In the genomic region with DNA sequence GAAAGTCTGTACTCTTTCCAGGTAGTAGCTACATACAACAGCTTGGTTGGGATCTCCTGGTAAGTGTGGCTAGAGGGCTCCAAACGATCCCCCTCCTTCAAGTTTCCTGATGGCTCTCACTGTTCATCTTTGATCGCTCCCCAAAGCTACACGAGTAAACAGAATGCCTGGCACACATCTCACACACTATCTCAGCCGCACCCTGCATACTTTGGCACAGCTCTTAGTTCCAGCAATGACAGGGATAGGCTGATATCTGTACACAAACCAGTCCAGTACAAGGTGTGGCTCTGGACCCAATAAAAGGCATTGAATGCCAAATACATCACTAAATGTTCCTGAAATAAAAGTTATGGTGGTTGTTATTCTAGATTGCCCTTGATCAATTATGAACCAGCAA, we compare ENCODE assay signal across 21 mouse cellular contexts. TPM values are rescaled to one million over a fixed set of nuclear protein-coding genes. Genes with fewer than 3 reads are reported as not detected.
DNase-seq lines count a peak whose midpoint lies in the region; ATAC-seq and TF ChIP-seq lines count a peak whose summit lies in the region.
"Had no signal": no experiment of that assay in that cellular context is flagged by ENCODE, and none has a peak within 500 bp of the region (broad histone marks: within the 10 kb centered on the region; RNA-seq: fewer than 3 reads in every experiment).

No protein-coding gene starts in this region.

- H3K79me2 ChIP-seq in liver, adult 2 months (ENCODE audit: control insufficient read depth, insufficient read depth, low read length), result peaks cover 4% of the 10 kb centered on the region; the same call in 1 of the 2 replicates

- H3K27ac ChIP-seq in liver, adult 2 months (replicated peaks; ENCODE audit: insufficient read depth, low read depth, low read length), result no peak overlapping the region
- H3K27ac ChIP-seq in heart, postnatal 0 days (ENCODE audit: low read depth), result no peak overlapping the region
- H3K27ac ChIP-seq in intestine, postnatal 0 days (ENCODE audit: low read depth, low read length), result 0 out of 2 replicates have a peak overlapping the region, but pooled peaks have one; percentile 57
- H3K27ac ChIP-seq in small intestine, adult 2 months (ENCODE audit: insufficient read depth, low read depth, low read length), result peak overlapping the region; percentile 64
- H3K27ac ChIP-seq in midbrain, embryonic 10.5 days (replicated peaks), result no peak overlapping the region
- H3K27ac ChIP-seq: hindbrain, embryonic 15.5 days; limb, embryonic 10.5 days; liver, embryonic 13.5 days; midbrain, embryonic 13.5 days; neural tube, embryonic 15.5 days had no signal

- 27% methylated on average over 4 of the region's 4 CpGs for WGBS in liver, adult 2 months
- WGBS in heart, postnatal 0 days, result 27% methylated on average over 4 of the region's 4 CpGs
- 26% methylated on average over 4 of the region's 4 CpGs for WGBS in intestine, postnatal 0 days
- 27% methylated on average over 4 of the region's 4 CpGs for WGBS in small intestine, adult 2 months
- 85% methylated on average over 4 of the region's 4 CpGs for WGBS in midbrain, embryonic 10.5 days

- ATAC-seq in heart, postnatal 0 days (ENCODE audit: insufficient read depth, low read depth), result no peak
- ATAC-seq in intestine, postnatal 0 days, result peak; percentile 81
- ATAC-seq: midbrain, embryonic 13.5 days had no signal

- no peak overlapping the region for H3K4me3 ChIP-seq in liver, adult 2 months (ENCODE audit: insufficient read depth, low read depth, low read length)
- no peak overlapping the region for H3K4me3 ChIP-seq in heart, postnatal 0 days (ENCODE audit: low read depth, low read length)
- H3K4me3 ChIP-seq in intestine, postnatal 0 days (ENCODE audit: low read depth, low read length), result no peak overlapping the region
- H3K4me3 ChIP-seq in small intestine, adult 2 months (ENCODE audit: low read depth, low read length), result peak overlapping the region; percentile 5; the same call in 1 of the 2 replicates
- H3K4me3 ChIP-seq in midbrain, embryonic 10.5 days, result no peak overlapping the region
- H3K4me3 ChIP-seq: hindbrain, embryonic 15.5 days; limb, embryonic 10.5 days; liver, embryonic 13.5 days; midbrain, embryonic 13.5 days; myocyte; neural tube, embryonic 15.5 days had no signal

- H3K4me2 ChIP-seq in heart, postnatal 0 days (ENCODE audit: low read depth, low read length), result 0 out of 2 replicates have a peak overlapping the region, but pooled peaks have one; percentile 4
- no peak overlapping the region for H3K4me2 ChIP-seq in intestine, postnatal 0 days (replicated peaks; ENCODE audit: low read depth)
- H3K4me2 ChIP-seq: hindbrain, embryonic 15.5 days; liver, embryonic 13.5 days; midbrain, embryonic 13.5 days; neural tube, embryonic 15.5 days had no signal

- H3K9ac ChIP-seq in liver, adult 2 months (ENCODE audit: low read depth, low read length), result no peak overlapping the region
- H3K9ac ChIP-seq in heart, postnatal 0 days (replicated peaks; ENCODE audit: low read depth, low read length), result no peak overlapping the region
- no peak overlapping the region for H3K9ac ChIP-seq in intestine, postnatal 0 days (ENCODE audit: low read depth, low read length)
- H3K9ac ChIP-seq: hindbrain, embryonic 15.5 days; liver, embryonic 13.5 days; midbrain, embryonic 13.5 days; neural tube, embryonic 15.5 days had no signal

- no peak for TF ChIP-seq POLR2A in liver, adult 2 months (IDR thresholded peaks at IDR 0.05; ENCODE audit: extremely low read depth, insufficient read depth, low read length)
- no peak for TF ChIP-seq POLR2A in small intestine, adult 2 months (IDR thresholded peaks at IDR 0.05; ENCODE audit: low read depth, low read length)

- H3K4me1 ChIP-seq in liver, adult 2 months (ENCODE audit: control insufficient read depth, insufficient read depth, low read length), result peaks cover 3% of the 10 kb centered on the region; the same call in 1 of the 2 replicates
- H3K4me1 ChIP-seq in heart, postnatal 0 days (ENCODE audit: control insufficient read depth, insufficient read depth), result peaks cover 10% of the 10 kb centered on the region; the same call in 1 of the 2 replicates
- H3K4me1 ChIP-seq in intestine, postnatal 0 days (replicated peaks; ENCODE audit: control insufficient read depth, insufficient read depth, low read length), result no peaks in the 10 kb centered on the region
- peaks cover 10% of the 10 kb centered on the region; the same call in 1 of the 2 replicates for H3K4me1 ChIP-seq in small intestine, adult 2 months (ENCODE audit: control insufficient read depth, insufficient read depth, insufficient read length, low read length)
- H3K4me1 ChIP-seq in midbrain, embryonic 10.5 days, result no peaks in the 10 kb centered on the region
- H3K4me1 ChIP-seq: hindbrain, embryonic 15.5 days; limb, embryonic 10.5 days; liver, embryonic 13.5 days; midbrain, embryonic 13.5 days; neural tube, embryonic 15.5 days had no signal

- no peaks in the 10 kb centered on the region for H3K9me3 ChIP-seq in heart, postnatal 0 days (replicated peaks; ENCODE audit: control insufficient read depth, low read length)
- no peaks in the 10 kb centered on the region for H3K9me3 ChIP-seq in intestine, postnatal 0 days (ENCODE audit: control insufficient read depth)
- H3K9me3 ChIP-seq in midbrain, embryonic 10.5 days (replicated peaks), result no peaks in the 10 kb centered on the region
- H3K9me3 ChIP-seq: hindbrain, embryonic 15.5 days; limb, embryonic 10.5 days; liver, embryonic 13.5 days; midbrain, embryonic 13.5 days; neural tube, embryonic 15.5 days had no signal

- no peak for TF ChIP-seq CTCF in liver, adult 2 months (IDR thresholded peaks at IDR 0.05; ENCODE audit: low read depth, low read length)
- no peak for TF ChIP-seq CTCF in heart, postnatal 0 days (IDR thresholded peaks at IDR 0.05; ENCODE audit: low read depth)
- TF ChIP-seq CTCF in intestine, postnatal 0 days (IDR thresholded peaks at IDR 0.05; ENCODE audit: low read depth), result no peak
- TF ChIP-seq CTCF in small intestine, adult 2 months (IDR thresholded peaks at IDR 0.05; ENCODE audit: extremely low read depth, insufficient read length, insufficient replicate concordance, low read depth, low read length), result no peak

- H3K27me3 ChIP-seq in liver, adult 2 months (ENCODE audit: control insufficient read depth, insufficient read depth, low read length), result no peaks in the 10 kb centered on the region
- no peaks in the 10 kb centered on the region for H3K27me3 ChIP-seq in heart, postnatal 0 days (ENCODE audit: control insufficient read depth, insufficient read depth, low read length)
- H3K27me3 ChIP-seq in intestine, postnatal 0 days (replicated peaks; ENCODE audit: control insufficient read depth, insufficient read depth, low read length), result no peaks in the 10 kb centered on the region
- no peaks in the 10 kb centered on the region for H3K27me3 ChIP-seq in small intestine, adult 2 months (ENCODE audit: control insufficient read depth, insufficient read depth, low read length)
- no peaks in the 10 kb centered on the region for H3K27me3 ChIP-seq in midbrain, embryonic 10.5 days (ENCODE audit: low read depth, poor library complexity, severe bottlenecking)
- H3K27me3 ChIP-seq: hindbrain, embryonic 15.5 days; liver, embryonic 13.5 days; midbrain, embryonic 13.5 days; neural tube, embryonic 15.5 days had no signal

- DNase-seq in liver, adult 2 months (ENCODE audit: extremely low read depth, low read depth, low spot score), result peak; percentile 73
- DNase-seq in liver, result no peak
- no peak for DNase-seq in heart, postnatal 0 days (ENCODE audit: low spot score)
- no peak for DNase-seq in midbrain, embryonic 10.5 days (ENCODE audit: low spot score)
- DNase-seq in kidney, postnatal 36 days, result no peak
- DNase-seq in left cerebral cortex, adult 9 months (ENCODE audit: low spot score in 2 of 2), result no peak
- DNase-seq: cerebellum, adult 9-11 months; gastrocnemius, postnatal 14 days; kidney, adult 2 months; kidney, postnatal 4 days; layer of hippocampus, postnatal 36 days; liver, embryonic 13.5 days; right cerebral cortex, postnatal 25 days; thymus, postnatal 14 days had no signal

- no peaks in the 10 kb centered on the region for H3K36me3 ChIP-seq in liver, adult 2 months (ENCODE audit: control insufficient read depth, insufficient read depth, low read length)
- no peaks in the 10 kb centered on the region for H3K36me3 ChIP-seq in heart, postnatal 0 days (replicated peaks; ENCODE audit: control insufficient read depth, insufficient read depth, low read length)
- no peaks in the 10 kb centered on the region for H3K36me3 ChIP-seq in intestine, postnatal 0 days (ENCODE audit: control insufficient read depth, insufficient read depth)
- no peaks in the 10 kb centered on the region for H3K36me3 ChIP-seq in small intestine, adult 2 months (ENCODE audit: control insufficient read depth, insufficient read depth, low read length)
- H3K36me3 ChIP-seq in midbrain, embryonic 10.5 days, result no peaks in the 10 kb centered on the region
- H3K36me3 ChIP-seq: hindbrain, embryonic 15.5 days; limb, embryonic 10.5 days; liver, embryonic 13.5 days; midbrain, embryonic 13.5 days; neural tube, embryonic 15.5 days had no signal

- no peak for TF ChIP-seq EP300 in heart, postnatal 0 days (IDR thresholded peaks at IDR 0.05; ENCODE audit: low read depth)

RNA-seq across cellular contexts. Expression of gene Cobl, which starts 55.3 kb away (rescaled TPM):
- 5.7 and 9.0 TPM in 2 replicates for total RNA-seq in liver, adult 2 months (2014; rRNA removed)
- polyA plus RNA-seq in liver, adult 2 months (2012; rRNA removed), result 3.4 and 4.2 TPM in 2 replicates
- 20.5 and 30.8 TPM in 2 replicates for total RNA-seq in heart, postnatal 0 days (2014; rRNA removed; ENCODE audit: low replicate concordance)
- 38.7 and 42.5 TPM in 2 replicates for polyA plus RNA-seq in heart, postnatal 0 days (2015; fragmentation: Nextera tagmentation; extraction: Ambion mirVana)
- 6.3 and 8.5 TPM in 2 replicates for polyA plus RNA-seq in intestine, postnatal 0 days (2015; fragmentation: Nextera tagmentation; extraction: Ambion mirVana)
- 7.0 and 42.1 TPM in 2 replicates for polyA plus RNA-seq in small intestine, adult 2 months (2012; rRNA removed)
- 1.9 and 2.4 TPM in 2 replicates for polyA plus RNA-seq in midbrain, embryonic 10.5 days (2016; fragmentation: Nextera tagmentation; extraction: Ambion mirVana)

Comparison
In these comparisons a context has a peak if more than half of its experiments do, and no peak if none do; other contexts are left out.
1. H3K27ac ChIP-seq: peak in intestine, postnatal 0 days (single experiment) and small intestine, adult 2 months (single experiment); none in liver, adult 2 months (single experiment), heart, postnatal 0 days (single experiment) and midbrain, embryonic 10.5 days (single experiment).